Mouse (Mus musculus) MEL (cell line): ENCODE results near the gene Ggt5. TPM values are rescaled to one million over a fixed set of nuclear protein-coding genes. Genes with fewer than 3 reads are reported as not detected.

Source experiments
- DNase-seq: peaks from one replicate; pipeline ENCODE4 v3.0.0; 2011; ENCODE audit warnings: low read depth, low spot score
- H3K27ac ChIP-seq: 2 replicates; pipeline ENCODE4 v1.5.1; 2012; ENCODE audit warnings: low read depth, mild to moderate bottlenecking, control low read depth, low read length, moderate library complexity; ENCODE audit not compliant: control insufficient read depth
- H3K27me3 ChIP-seq, 2 experiments: fragments of 150-350 bp in 1 of 2; sonication (generic) in 1 of 2; 2 replicates each; pipeline ENCODE4 v1.6.1; 2012; ENCODE audit warnings: low read length in 2 of 2, mild to moderate bottlenecking in 2 of 2, improper control_type of control experiment in 1 of 2, moderate library complexity in 1 of 2; ENCODE audit not compliant: insufficient read depth in 2 of 2, control insufficient read depth in 1 of 2
- H3K36me3 ChIP-seq, 2 experiments: 2 replicates each; pipeline ENCODE4 v1.6.1; 2012 to 2014; ENCODE audit warnings: low read length in 2 of 2, improper control_type of control experiment in 1 of 2, inconsistent platforms in 1 of 2, mild to moderate bottlenecking in 1 of 2; ENCODE audit not compliant: insufficient read depth in 2 of 2, control insufficient read depth in 1 of 2
- H3K4me1 ChIP-seq, 2 experiments: fragments of 150-350 bp in 1 of 2; sonication (generic) in 1 of 2; 2 replicates each; pipeline ENCODE4 v1.6.1; 2012; ENCODE audit warnings: low read length in 2 of 2, improper control_type of control experiment in 1 of 2, mild to moderate bottlenecking in 1 of 2; ENCODE audit not compliant: insufficient read depth in 2 of 2, control insufficient read depth in 1 of 2
- H3K4me3 ChIP-seq, 2 experiments: fragments of 150-350 bp in 1 of 2; sonication (generic) in 1 of 2; 2 replicates each; pipeline ENCODE4 v1.5.1; 2012; ENCODE audit warnings: low read depth in 2 of 2, low read length in 2 of 2, mild to moderate bottlenecking in 2 of 2, moderate library complexity in 2 of 2, control low read depth in 1 of 2, improper control_type of control experiment in 1 of 2; ENCODE audit not compliant: control insufficient read depth in 1 of 2, insufficient read depth in 1 of 2
- H3K79me2 ChIP-seq: 2 replicates; pipeline ENCODE4 v1.6.1; 2012; ENCODE audit warnings: mild to moderate bottlenecking, low read length, moderate library complexity; ENCODE audit not compliant: control insufficient read depth, poor library complexity, insufficient read depth
- H3K9ac ChIP-seq: 2 replicates; pipeline ENCODE4 v1.6.1; 2012; ENCODE audit warnings: low read depth, mild to moderate bottlenecking, control low read depth, low read length, moderate library complexity; ENCODE audit not compliant: control insufficient read depth, poor library complexity, severe bottlenecking
- H3K9me3 ChIP-seq: fragments of 150-350 bp; sonication (generic); replicated peaks from 2 replicates; pipeline ENCODE4 v1.6.1; 2012; ENCODE audit warnings: mild to moderate bottlenecking, low read length, improper control_type of control experiment, moderate library complexity; ENCODE audit not compliant: insufficient read depth
- CTCF ChIP-seq, 3 experiments: IDR thresholded peaks in 2 of 3; conservative IDR thresholded peaks in 1 of 3; 2 replicates each; pipeline ENCODE4 v1.5.1; 2011 to 2012; ENCODE audit warnings: low read length in 3 of 3, low read depth in 2 of 3, mild to moderate bottlenecking in 2 of 3, improper control_type of control experiment in 1 of 3, inconsistent platforms in 1 of 3, mixed read lengths in 1 of 3, moderate library complexity in 1 of 3; ENCODE audit not compliant: control insufficient read depth in 1 of 3, insufficient read depth in 1 of 3, poor library complexity in 1 of 3, severe bottlenecking in 1 of 3
- ELF1 ChIP-seq: IDR thresholded peaks from 2 replicates; pipeline ENCODE4 v1.6.1; 2014; ENCODE audit warnings: low read depth, mild to moderate bottlenecking, inconsistent platforms, low read length, improper control_type of control experiment, moderate library complexity
- EP300 ChIP-seq, 2 experiments: IDR thresholded peaks; 2 replicates each; pipeline ENCODE4 v1.6.1; 2011; ENCODE audit warnings: improper control_type of control experiment in 2 of 2, low read length in 2 of 2, low read depth in 1 of 2, mild to moderate bottlenecking in 1 of 2
- ETS1 ChIP-seq: IDR thresholded peaks from 2 replicates; pipeline ENCODE4 v1.6.1; 2012; ENCODE audit warnings: low read depth, mild to moderate bottlenecking, inconsistent platforms, low read length, improper control_type of control experiment, moderate library complexity
- GABPA ChIP-seq: IDR thresholded peaks from 2 replicates; pipeline ENCODE4 v1.6.1; 2012; ENCODE audit warnings: low read depth, mild to moderate bottlenecking, inconsistent platforms, low read length, improper control_type of control experiment, moderate library complexity
- GATA1 ChIP-seq: IDR thresholded peaks from 2 replicates; pipeline ENCODE4 v1.6.1; 2011; ENCODE audit warnings: low read depth, low read length, improper control_type of control experiment
- HCFC1 ChIP-seq: IDR thresholded peaks from 2 replicates; pipeline ENCODE4 v1.6.1; 2012; ENCODE audit warnings: low read depth, mild to moderate bottlenecking, inconsistent platforms, low read length, improper control_type of control experiment, moderate library complexity
- MAX ChIP-seq: IDR thresholded peaks from 2 replicates; pipeline ENCODE4 v1.6.1; 2011; ENCODE audit warnings: low read length, improper control_type of control experiment
- MEF2A ChIP-seq: IDR thresholded peaks from 2 replicates; pipeline ENCODE4 v1.6.1; 2014; ENCODE audit warnings: low read depth, mild to moderate bottlenecking, inconsistent platforms, low read length, improper control_type of control experiment; ENCODE audit not compliant: poor library complexity, insufficient replicate concordance, severe bottlenecking; ENCODE audit errors: extremely low read depth
- NRF1 ChIP-seq: IDR thresholded peaks from 2 replicates; pipeline ENCODE4 v1.6.1; 2014; ENCODE audit warnings: low read depth, mild to moderate bottlenecking, inconsistent platforms, low read length, improper control_type of control experiment, moderate library complexity; ENCODE audit not compliant: poor library complexity, insufficient read depth, severe bottlenecking
- POLR2A ChIP-seq, 2 experiments: IDR thresholded peaks; 2 replicates each; pipeline ENCODE4 v1.6.1; 2011 to 2012; ENCODE audit warnings: low read length in 2 of 2, mild to moderate bottlenecking in 2 of 2, control low read depth in 1 of 2, improper control_type of control experiment in 1 of 2, low read depth in 1 of 2, moderate library complexity in 1 of 2; ENCODE audit not compliant: control insufficient read depth in 1 of 2, insufficient read depth in 1 of 2, poor library complexity in 1 of 2
- POLR2AphosphoS5 ChIP-seq: IDR thresholded peaks from 2 replicates; pipeline ENCODE4 v1.6.1; 2012; ENCODE audit warnings: low read depth, borderline replicate concordance, mild to moderate bottlenecking, inconsistent platforms, low read length, moderate library complexity, mixed read lengths
- SIN3A ChIP-seq: IDR thresholded peaks from 2 replicates; pipeline ENCODE4 v1.6.1; 2012; ENCODE audit warnings: low read length, improper control_type of control experiment, inconsistent platforms
- ZNF384 ChIP-seq: IDR thresholded peaks from 2 replicates; pipeline ENCODE4 v1.6.1; 2012; ENCODE audit warnings: low read depth, mild to moderate bottlenecking, inconsistent platforms, low read length, improper control_type of control experiment
- polyA plus RNA-seq, 2 experiments: library from polyadenylated mRNA; stranded (reverse) in 1 of 2; unstranded in 1 of 2; fragments of >175 nt in 1 of 2; fragments of >200 nt in 1 of 2; gene quantifications; 2 replicates each; pipeline versions ENCODE4 v1.2.1 to v1.2.4; 2012; ENCODE audit warnings: low replicate concordance in 2 of 2, low read depth in 1 of 2; ENCODE audit not compliant: insufficient read length in 2 of 2, insufficient read depth in 1 of 2, missing spikeins in 1 of 2
- total RNA-seq: library from RNA; depleted of rRNA; stranded (reverse); fragments of 300-350 nt; gene quantifications from 2 replicates; pipeline ENCODE4 v1.2.3, GENCODE M21; 2012

Gene Ggt5
- total and polyA plus RNA-seq, 3 experiments, result 0.11 TPM; not detected in 2

DNA sequence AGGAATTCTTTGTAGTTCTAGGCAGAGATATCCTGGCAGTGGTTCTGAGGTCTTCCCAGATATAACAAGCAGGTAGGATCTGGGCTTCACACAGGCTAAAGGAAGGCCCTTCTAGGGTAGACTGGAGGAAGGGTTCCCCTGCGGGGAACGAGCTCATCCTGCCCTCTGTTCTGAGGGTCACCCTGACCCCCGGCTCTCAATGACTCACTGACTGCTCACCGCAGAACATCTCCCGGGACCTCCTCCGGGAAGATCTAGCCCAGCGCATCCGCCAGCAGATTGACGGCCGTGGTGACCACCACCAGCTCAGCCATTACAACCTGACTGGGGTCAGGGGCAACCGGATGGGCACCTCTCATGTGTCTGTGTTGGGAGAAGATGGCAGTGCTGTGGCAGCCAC lies 19.8 kb downstream of the Ggt5 start:
- H3K79me2 ChIP-seq, result no peaks in the 10 kb centered on the region
- DNase-seq, result no peak
- no peak overlapping the region for H3K4me3 ChIP-seq
- no peaks in the 10 kb centered on the region for H3K27me3 ChIP-seq
- no peaks in the 10 kb centered on the region for H3K36me3 ChIP-seq
- H3K9ac ChIP-seq, result no peak overlapping the region
- no peaks in the 10 kb centered on the region for H3K9me3 ChIP-seq
- H3K4me1 ChIP-seq, result no peaks in the 10 kb centered on the region
- no peak overlapping the region for H3K27ac ChIP-seq
- TF ChIP-seq HCFC1, result no peak
- TF ChIP-seq NRF1, result no peak
- no peak for TF ChIP-seq ELF1

DNA sequence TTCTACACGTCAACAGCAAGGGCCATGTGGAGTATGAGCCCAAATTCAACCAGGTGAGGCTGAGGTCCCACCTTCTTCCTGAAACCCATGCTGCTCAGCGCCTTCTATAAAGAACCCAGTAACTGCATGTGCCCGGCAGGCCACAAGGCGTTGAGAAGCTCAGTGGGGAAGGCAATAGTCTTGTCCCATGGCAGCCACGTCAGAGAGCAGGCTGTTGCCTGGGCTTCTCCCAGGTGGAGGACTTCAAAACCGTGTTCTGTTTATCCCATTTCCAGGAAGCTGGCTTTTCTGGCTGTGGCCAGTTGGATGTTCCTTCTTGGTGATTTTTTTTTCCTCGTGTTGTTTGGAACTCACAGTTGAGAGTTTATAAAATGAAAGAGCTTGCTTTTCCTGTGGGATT lies 21.3 kb downstream of the Ggt5 start:
- H3K9me3 ChIP-seq, result no peaks in the 10 kb centered on the region
- no peak for DNase-seq
- no peak overlapping the region for H3K27ac ChIP-seq
- no peaks in the 10 kb centered on the region for H3K4me1 ChIP-seq
- no peaks in the 10 kb centered on the region for H3K79me2 ChIP-seq
- H3K9ac ChIP-seq, result no peak overlapping the region
- TF ChIP-seq POLR2AphosphoS5 (no peak), GABPA (no peak), GATA1 (no peak), MEF2A (no peak), POLR2A (IDR thresholded peaks at IDR 0.05; ENCODE audit: control insufficient read depth in 1 of 2, insufficient read depth in 1 of 2, low read depth in 1 of 2, low read length in 2 of 2, poor library complexity in 1 of 2) (no peak), SIN3A (no peak)
- H3K36me3 ChIP-seq, result no peaks in the 10 kb centered on the region
- H3K27me3 ChIP-seq, result no peaks in the 10 kb centered on the region
- no peak overlapping the region for H3K4me3 ChIP-seq

GRCm38 (mm10) chr10:75616044-75616443 lies 26.9 kb downstream of the Ggt5 start:
- peaks cover 0 to 20% of the 10 kb centered on the region in 2 experiments; a peak in 2 of 4 replicates for H3K36me3 ChIP-seq
- no peak overlapping the region for H3K4me3 ChIP-seq
- DNase-seq, result peak; percentile 69
- no peaks in the 10 kb centered on the region for H3K79me2 ChIP-seq
- H3K27ac ChIP-seq, result no peak overlapping the region
- H3K27me3 ChIP-seq, result no peaks in the 10 kb centered on the region
- no peak overlapping the region for H3K9ac ChIP-seq
- H3K4me1 ChIP-seq, result peaks cover 2 to 20% of the 10 kb centered on the region in 2 experiments; a peak in 3 of 4 replicates
- H3K9me3 ChIP-seq, result no peaks in the 10 kb centered on the region
- TF ChIP-seq ETS1 (no peak), ZNF384 (peak; percentile 75), CTCF (IDR thresholded peaks at IDR 0.05 in 2 of 3, conservative IDR thresholded peaks at IDR 0.05 in 1 of 3; ENCODE audit: control insufficient read depth in 1 of 3, insufficient read depth in 1 of 3, low read depth in 2 of 3, low read length in 3 of 3, poor library complexity in 1 of 3, severe bottlenecking in 1 of 3) (no peak), MAX (peak; percentile 32; the same call in 1 of the 2 replicates), EP300 (IDR thresholded peaks at IDR 0.05; ENCODE audit: low read depth in 1 of 2, low read length in 2 of 2) (peak in 1 of 2 experiments; percentile 31; a peak in 1 of 4 replicates), GATA1 (peak; percentile 26; the same call in 1 of the 2 replicates)
